Mouse (Mus musculus) thymus, adult 2 months (tissue): Measurements from ENCODE around the gene Tmem189.

ENCODE experiments used
- CTCF ChIP-seq: fragments of 200-500 bp; IDR thresholded peaks from 2 replicates; pipeline ENCODE4 v1.5.1; 2012; ENCODE audit warnings: mild to moderate bottlenecking, control low read depth, low read length, moderate library complexity, borderline replicate concordance; ENCODE audit not compliant: control insufficient read depth, poor library complexity, insufficient read depth; ENCODE audit errors: extremely low read depth
- POLR2A ChIP-seq: fragments of 200-500 bp; IDR thresholded peaks from 2 replicates; pipeline ENCODE4 v1.6.1; 2012; ENCODE audit warnings: mild to moderate bottlenecking, low read length, control low read depth, moderate library complexity; ENCODE audit not compliant: control insufficient read depth, poor library complexity, insufficient read depth; ENCODE audit errors: extremely low read depth

DNA sequence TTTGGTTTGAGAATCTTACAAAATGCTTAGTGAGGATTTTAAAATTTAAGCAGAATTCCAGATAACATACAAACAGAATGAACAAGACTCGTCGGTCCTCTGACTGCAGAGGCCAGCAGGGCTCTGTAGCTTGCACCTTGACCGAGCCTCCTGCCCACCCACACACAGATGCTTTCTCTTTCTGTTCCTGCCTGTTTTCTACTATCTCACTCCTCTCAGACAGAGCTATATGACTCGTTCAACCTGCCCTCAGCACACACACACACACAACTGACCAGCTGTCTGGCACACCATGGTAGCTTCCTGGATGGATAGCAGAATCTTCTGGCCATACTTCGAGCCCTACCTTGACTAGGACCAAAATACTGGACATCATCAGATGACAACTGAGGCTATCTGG is 66.7 kb downstream of the Tmem189 start:
- TF ChIP-seq CTCF (no peak), POLR2A (no peak)
